Mouse (Mus musculus): ENCODE results near the gene Gm4450.
"Not testable (repeated sequence)": the region's sequence is repeated elsewhere in the genome, so short reads cannot be mapped to it uniquely, and the experiment has no call there.

Gene Gm4450

GRCm38 (mm10) chr3:98417328-98417727 lies 39.6 kb downstream of the Gm4450 start:
- DNase-seq (ENCODE audit: low spot score in 2 of 2) = peak; percentile 7 to 62

GRCm38 (mm10) chr3:98416426-98417250 lies 40.3 kb downstream of the Gm4450 start:
- DNase-seq (ENCODE audit: low spot score in 2 of 2) = no peak

- DNase-seq (ENCODE audit: low spot score in 2 of 2) = no peak
Measured at GRCm38 (mm10) chr3:98414296-98414695, 42.6 kb downstream of the Gm4450 start.

GRCm38 (mm10) chr3:98413733-98414132 lies 43.2 kb downstream of the Gm4450 start:
- no peak for DNase-seq (ENCODE audit: low spot score in 2 of 2)

- DNase-seq (ENCODE audit: low spot score in 2 of 2) = not testable (repeated sequence)
Measured at GRCm38 (mm10) chr3:98410619-98411580, 46.0 kb downstream of the Gm4450 start.

- not testable (repeated sequence) for DNase-seq (ENCODE audit: low spot score in 2 of 2)
Measured at GRCm38 (mm10) chr3:98407261-98407780, 49.6 kb downstream of the Gm4450 start.

GRCm38 (mm10) chr3:98406569-98407144 lies 50.3 kb downstream of the Gm4450 start:
- not testable (repeated sequence) for DNase-seq (ENCODE audit: low spot score in 2 of 2)

- not testable (repeated sequence) for DNase-seq (ENCODE audit: low spot score in 2 of 2)
Measured at GRCm38 (mm10) chr3:98405877-98406276, 51.0 kb downstream of the Gm4450 start.

GRCm38 (mm10) chr3:98404268-98404895 lies 52.5 kb downstream of the Gm4450 start:
- DNase-seq (ENCODE audit: low spot score in 2 of 2) = not testable (repeated sequence)

Measured in urinary bladder, postnatal 36 days (tissue).